Mouse (Mus musculus): ENCODE data around the gene Mpig6b.

Gene Mpig6b

DNA sequence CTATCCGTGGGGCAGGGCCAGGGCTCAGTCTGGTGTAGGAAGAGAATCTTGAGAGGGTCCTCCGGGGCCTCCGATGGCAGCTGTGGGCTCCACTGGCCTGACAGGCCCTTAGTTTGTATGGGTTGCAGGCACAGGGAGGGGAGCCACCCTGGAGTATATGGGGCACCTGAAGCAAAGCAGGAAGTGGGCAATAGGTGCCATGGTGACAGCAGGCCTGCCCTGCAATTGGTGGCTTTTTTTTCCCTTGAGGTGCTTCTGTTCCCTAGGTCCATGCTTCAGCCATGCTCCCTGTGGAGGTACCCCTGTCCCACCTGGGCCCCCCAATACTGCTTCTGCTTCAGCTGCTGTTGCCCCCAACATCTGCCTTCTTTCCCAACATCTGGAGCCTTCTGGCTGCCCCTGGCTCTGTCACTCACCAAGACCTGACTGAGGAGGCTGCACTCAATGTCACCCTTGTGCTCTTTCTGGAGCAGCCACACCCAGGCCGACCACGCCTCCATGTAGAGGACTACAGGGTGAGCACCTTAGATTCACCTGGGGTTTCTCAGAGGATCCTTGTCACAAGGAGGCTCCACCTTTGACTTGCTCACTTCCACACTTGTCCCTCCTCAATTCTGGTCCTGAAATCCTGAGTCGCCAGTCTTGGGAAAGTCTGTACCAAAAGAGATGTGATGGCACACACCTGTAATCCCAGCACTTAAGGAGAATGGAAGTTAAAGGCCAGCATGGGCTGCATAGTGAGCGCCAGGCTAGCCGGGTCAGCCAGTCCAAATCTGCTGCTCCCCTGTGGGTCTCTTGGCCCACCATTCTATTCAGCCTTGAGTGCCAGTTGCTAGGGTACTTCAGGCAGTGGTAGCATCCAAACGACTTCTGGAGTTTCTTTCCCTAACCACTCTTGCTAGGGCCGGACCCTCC lies 48.9 kb downstream of the Mpig6b start:
- no peak for DNase-seq (ENCODE audit: low spot score)

DNA sequence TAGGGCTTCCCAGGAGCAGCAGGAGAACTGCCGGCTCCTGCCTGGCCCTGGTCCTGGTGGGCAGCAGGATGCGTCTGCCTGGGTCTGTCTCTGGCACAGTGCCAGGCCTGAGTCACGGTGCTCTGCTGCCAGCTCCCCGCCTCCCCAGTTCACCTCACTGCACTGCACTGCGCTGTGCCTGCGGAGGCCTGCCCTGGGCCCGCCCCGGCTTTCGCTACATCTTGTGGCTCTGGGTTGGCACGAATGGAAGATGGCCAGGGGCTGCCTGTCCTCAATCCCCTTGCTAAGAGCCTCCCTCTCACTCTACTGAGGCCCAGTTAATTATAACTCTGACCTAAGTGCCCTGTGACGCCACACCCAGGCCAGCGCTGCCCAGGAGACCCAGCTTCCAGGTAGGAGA lies 49.6 kb downstream of the Mpig6b start, which contains the start of gene Vwa7:
Gene Vwa7, plus strand, starts transcription at position 204 of the 400 bp plus-strand sequence.
- DNase-seq (ENCODE audit: low spot score), result no peak

DNA sequence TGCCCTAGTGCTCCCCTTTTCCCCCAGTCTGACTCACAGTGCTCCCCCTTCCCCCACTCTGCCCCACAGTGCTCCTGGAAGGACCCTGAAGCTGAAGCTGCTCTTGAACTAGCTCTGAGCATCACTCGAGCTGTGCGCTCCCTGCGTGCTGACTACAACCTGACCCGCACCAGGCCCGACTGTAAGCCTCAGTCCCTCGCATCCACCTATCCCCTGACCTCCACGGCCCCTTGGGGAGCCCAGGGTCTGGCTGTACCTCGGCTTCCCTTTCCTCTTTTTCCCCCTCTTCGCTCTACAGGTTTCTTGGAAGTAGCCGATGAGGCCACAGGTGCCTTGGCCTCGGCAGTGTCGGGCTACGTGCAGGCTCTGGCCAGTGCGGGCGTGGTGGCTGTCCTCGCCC lies 50.7 kb downstream of the Mpig6b start:
- DNase-seq (ENCODE audit: low spot score), result no peak

DNA sequence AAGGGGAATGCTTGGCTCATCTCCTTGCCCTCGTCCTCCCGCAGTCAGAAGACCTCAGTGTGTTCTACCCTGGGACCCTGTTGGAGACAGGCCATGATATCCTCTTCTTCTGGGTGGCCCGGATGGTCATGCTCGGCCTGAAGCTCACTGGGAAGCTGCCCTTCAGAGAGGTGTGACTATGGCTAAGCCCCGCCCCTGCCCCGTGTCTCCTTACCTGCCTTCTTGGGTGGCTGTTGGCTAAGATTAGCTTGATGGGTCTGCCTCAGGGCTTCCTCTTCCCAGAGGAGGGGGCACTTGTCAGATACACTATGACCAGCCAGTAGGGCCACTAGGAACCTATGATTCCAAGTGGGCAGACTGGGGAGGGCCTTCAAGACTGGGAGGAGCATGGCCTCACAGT lies 52.8 kb downstream of the Mpig6b start:
- DNase-seq (ENCODE audit: low spot score), result no peak
